Mouse (Mus musculus) small intestine, adult 10 weeks (tissue): Measurements from ENCODE around the gene 2610528J11Rik. TPM values are rescaled to one million over a fixed set of nuclear protein-coding genes. Genes with fewer than 3 reads are reported as not detected.

Experiments used
- polyA plus RNA-seq: library from polyadenylated mRNA; stranded (reverse); fragments of 350-450 nt; fragmentation: Illumina TruSeq; extraction: RNeasy Lipid Tissue Mini Kit (QIAGEN cat#74804); gene quantifications from one replicate; pipeline ENCODE4 v1.2.3, GENCODE M21; 2014; ENCODE audit warnings: low replicate concordance

Gene 2610528J11Rik
- polyA plus RNA-seq, result 12.7 TPM

DNA sequence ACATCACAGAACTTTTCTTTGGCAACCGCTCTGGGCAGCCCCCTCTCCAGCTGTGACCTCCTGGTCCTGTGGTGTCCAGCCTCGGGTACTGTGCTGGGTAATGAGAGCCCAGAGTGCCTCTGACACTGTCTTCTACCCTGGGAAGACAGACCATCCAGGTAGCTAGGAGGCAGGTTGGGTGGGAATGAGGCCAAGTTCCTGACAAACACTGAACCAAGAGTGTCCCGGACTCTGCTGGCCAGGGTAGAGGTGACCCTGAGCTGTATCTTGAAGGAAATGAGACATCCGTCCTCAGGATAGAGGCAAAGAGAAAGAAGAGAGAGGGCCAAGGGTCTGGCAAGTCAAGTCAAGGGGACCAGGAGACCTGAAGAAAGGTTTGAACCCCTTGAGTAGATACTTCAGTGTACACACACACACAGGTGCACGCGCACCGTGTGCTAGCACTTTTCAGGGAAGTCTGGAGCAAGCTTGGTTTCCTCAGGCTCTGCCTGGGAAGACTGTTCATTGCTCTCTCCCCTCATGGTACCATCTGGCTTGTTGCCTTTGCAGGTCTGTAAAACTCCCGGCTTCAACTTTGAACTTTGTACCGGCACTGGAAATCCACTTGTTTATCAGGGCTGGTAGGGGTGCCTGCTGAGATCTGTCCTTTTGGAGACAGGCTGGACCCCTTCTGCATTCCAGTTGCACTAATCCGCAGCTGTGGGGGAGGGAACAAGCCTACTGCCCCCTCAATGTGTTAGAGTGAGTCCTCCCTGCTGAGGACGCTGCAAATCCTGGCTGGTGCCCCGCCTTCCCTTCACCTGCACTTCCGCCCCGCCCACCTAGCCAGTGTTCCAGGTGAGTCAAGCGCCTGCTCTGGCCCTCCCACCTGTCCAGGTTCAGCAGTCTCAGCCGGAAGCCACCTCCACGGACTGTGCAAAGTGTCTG lies at the start of gene 2610528J11Rik:
2610528J11Rik (plus strand) TSS at position 592 of the 927 bp plus-strand sequence.

DNA sequence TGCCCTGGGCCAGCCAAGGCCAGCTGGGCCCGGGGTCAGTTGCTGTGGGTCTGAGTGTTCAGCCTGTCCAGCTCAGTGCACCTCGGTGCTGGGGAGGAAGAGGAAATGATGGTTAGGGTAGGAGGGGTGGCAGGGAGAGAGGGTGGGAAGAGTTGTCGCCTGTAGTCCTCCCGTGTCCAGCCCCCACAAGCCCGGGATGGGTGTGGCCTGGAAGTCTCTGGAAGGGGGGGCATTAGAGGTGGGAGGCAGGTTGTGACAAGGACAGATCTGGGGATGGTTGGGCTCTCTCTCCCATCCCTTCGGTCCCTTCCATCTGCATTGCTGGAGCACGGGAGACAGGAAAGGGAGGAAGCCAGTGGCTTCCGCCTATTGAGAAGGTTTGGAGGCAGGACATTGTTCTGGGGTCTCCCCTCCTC lies 37.1 kb upstream of the 2610528J11Rik start, which contains the start of gene Tie1:
Tie1 (minus strand) TSS at position 345 of the 416 bp plus-strand sequence.

DNA sequence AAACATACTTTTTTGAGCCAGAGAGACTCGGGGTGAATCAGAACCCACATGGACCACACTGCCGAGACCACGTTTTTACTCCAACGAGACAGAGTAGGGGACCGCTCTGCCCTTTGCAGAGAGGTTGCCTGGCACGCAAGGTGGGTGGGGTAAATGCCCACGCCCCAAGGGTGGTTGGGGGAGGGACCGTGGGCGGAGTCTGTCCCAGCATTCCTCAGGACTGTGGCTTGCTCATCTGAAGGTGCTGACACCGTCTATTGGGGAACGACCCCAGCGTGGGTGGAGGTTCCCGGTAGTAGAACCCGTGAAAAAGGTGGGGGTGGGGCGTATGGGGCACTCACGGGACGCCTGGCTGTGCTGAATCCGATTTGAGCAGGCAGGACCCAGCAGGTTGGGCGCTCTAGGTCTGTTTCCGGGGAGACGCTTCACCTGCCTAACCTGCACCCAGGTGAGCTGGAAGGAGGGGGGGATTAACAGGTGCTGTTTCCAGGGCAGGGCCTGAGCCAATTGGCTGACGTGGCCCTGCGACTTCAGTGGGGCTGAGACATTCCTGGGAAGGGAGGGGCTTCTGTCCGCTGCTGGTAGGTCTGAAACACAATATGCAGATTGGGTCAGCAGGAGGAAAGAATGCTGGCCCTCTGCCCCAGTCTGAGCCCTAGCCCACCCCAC lies 16.9 kb downstream of the 2610528J11Rik start, which contains the start of gene Tmem125:
Tmem125 (minus strand) TSS at position 453 of the 669 bp plus-strand sequence.

Other genes with a start within 250 kb of the 2610528J11Rik start
- gene Ptprf, start 235.6 kb upstream of the 2610528J11Rik start, polyA plus RNA-seq, result 4.3 TPM
- 0.22 TPM for gene Szt2, start 117.7 kb upstream of the 2610528J11Rik start, polyA plus RNA-seq
- gene Med8, start 117.7 kb upstream of the 2610528J11Rik start, polyA plus RNA-seq, result 40.3 TPM
- gene Elovl1, start 98.9 kb upstream of the 2610528J11Rik start, polyA plus RNA-seq, result 22.9 TPM
- gene Cdc20, start 89.6 kb upstream of the 2610528J11Rik start, polyA plus RNA-seq, result 0.82 TPM
- gene Mpl, start 69.5 kb upstream of the 2610528J11Rik start, polyA plus RNA-seq, result not detected
- 0.33 TPM for gene Tie1, start 36.9 kb upstream of the 2610528J11Rik start, polyA plus RNA-seq
- gene Tmem125, start 17.0 kb downstream of the 2610528J11Rik start, polyA plus RNA-seq, result 3.4 TPM
- not detected for gene Cfap57, start 93.8 kb downstream of the 2610528J11Rik start, polyA plus RNA-seq
- 9.5 TPM for gene Ebna1bp2, start 93.8 kb downstream of the 2610528J11Rik start, polyA plus RNA-seq
- gene Olfr62, start 132.0 kb downstream of the 2610528J11Rik start, polyA plus RNA-seq, result not detected
- gene Olfr1342, start 165.8 kb downstream of the 2610528J11Rik start, polyA plus RNA-seq, result not detected
- gene Olfr1341, start 176.5 kb downstream of the 2610528J11Rik start, polyA plus RNA-seq, result not detected
- gene Olfr1340, start 193.1 kb downstream of the 2610528J11Rik start, polyA plus RNA-seq, result not detected
- not detected for gene Olfr1339, start 205.2 kb downstream of the 2610528J11Rik start, polyA plus RNA-seq
- gene Olfr1338, start 231.7 kb downstream of the 2610528J11Rik start, polyA plus RNA-seq, result not detected